Mouse (Mus musculus): ENCODE data around the gene Rnpepl1. TPM values are rescaled to one million over a fixed set of nuclear protein-coding genes. Genes with fewer than 3 reads are reported as not detected.
A peak's percentile ranks its signal among the peaks of the same experiment; 100 is the strongest.

Rnpepl1 gene
- polyA plus RNA-seq, 1 experiment, result 164 TPM

DNA sequence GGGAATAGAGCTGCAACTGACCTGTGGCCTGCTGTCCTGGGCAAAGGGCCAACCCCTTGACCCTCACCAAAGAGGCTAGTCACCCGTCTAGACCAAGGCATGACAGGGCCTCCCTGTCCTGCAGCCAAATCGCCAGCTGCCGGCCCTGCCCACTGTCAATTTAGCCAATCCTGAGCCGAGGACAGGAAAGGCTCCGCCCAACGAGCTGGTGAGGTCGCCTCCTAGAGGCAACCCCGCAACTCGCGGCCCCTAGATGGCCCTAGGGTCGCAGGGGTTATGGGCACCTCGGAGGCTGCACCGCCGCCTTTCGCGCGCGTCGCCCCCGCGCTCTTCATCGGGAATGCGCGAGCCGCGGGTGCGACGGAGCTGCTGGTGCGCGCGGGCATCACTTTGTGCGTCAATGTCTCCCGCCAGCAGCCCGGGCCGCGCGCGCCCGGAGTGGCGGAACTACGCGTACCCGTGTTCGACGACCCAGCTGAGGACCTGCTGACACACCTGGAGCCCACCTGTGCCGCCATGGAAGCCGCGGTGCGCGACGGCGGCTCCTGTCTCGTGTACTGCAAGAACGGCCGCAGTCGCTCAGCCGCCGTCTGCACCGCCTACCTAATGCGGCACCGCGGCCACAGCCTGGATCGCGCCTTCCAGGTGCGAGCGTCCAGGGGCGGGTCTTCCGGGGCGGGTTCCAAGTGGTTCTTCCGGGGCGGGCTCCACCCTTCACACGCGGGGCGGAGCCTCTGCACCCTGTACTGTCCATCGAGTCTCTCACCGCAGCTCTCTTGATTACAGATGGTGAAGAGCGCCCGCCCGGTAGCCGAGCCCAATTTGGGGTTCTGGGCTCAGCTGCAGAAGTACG, 3.6 kb upstream of the Rnpepl1 start, which contains the start of gene Dusp28:
TSS of gene Dusp28 (plus strand) at position 203 of the 853 bp plus-strand sequence.
- peak; percentile 50; the same call in 1 of the 2 replicates for TF ChIP-seq CTCF (IDR thresholded peaks at IDR 0.05; ENCODE audit: extremely low read depth, insufficient read depth, insufficient read length, insufficient replicate concordance)
- peak; percentile 81 for TF ChIP-seq POLR2A (IDR thresholded peaks at IDR 0.05; ENCODE audit: low read depth, low read length)
- Histone ChIP-seq H3K27ac (ENCODE audit: insufficient read depth, low read length) (peak within 1 kb of the TSS; percentile 96), H3K27me3 (ENCODE audit: control insufficient read depth, insufficient read depth, low read length) (no peaks in the 10 kb centered on the region), H3K4me1 (ENCODE audit: control insufficient read depth, insufficient read depth, insufficient read length) (peaks cover 17% of the 10 kb centered on the region), H3K36me3 (ENCODE audit: control insufficient read depth, insufficient read depth, low read length) (no peaks in the 10 kb centered on the region), H3K4me3 (ENCODE audit: extremely low read depth, insufficient read depth, insufficient read length) (peak within 1 kb of the TSS; percentile 95)
- WGBS, result under 1% methylated on average over 78 of the region's 81 CpGs
- peak; percentile 74 to 83 for DNase-seq (ENCODE audit: low read depth in 1 of 2, low spot score in 2 of 2)

DNA sequence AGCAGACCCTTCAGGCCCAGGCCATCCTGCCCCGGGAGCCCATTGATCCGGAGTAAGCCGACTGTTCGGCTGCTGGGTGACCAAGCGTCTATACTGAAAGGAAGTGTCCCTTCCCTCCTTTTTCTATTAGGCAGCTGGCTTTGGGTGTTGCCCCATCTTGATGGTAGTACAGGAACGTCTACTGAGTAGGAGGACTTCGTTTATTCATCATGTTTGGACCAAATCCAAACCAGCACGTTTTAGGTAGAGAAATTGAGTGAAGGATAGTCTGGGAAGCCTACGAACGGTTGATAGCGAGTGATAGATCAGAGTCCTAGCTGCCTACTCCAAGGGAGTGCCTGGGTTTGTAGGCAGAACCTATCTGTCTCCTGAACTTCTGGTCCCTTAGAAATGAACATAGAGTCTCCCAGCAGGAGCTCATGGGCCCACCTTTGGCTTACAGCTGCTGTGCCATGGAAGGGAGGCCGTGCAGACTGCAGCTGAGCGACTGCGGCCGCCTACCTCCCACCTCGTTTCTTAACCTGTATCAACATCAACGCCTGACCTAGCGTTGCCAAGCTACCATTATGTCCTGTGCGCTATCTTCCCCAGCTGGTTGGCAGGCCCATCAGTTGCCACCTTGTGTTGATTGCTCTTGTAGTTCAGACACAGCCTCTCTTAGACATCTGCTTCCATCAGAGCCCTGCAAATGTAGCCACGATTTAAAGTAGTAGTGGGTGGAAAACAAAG, 2.8 kb upstream of the Rnpepl1 start:
- no peak for TF ChIP-seq POLR2A (IDR thresholded peaks at IDR 0.05; ENCODE audit: low read depth, low read length)
- TF ChIP-seq CTCF (IDR thresholded peaks at IDR 0.05; ENCODE audit: extremely low read depth, insufficient read depth, insufficient read length, insufficient replicate concordance), result no peak
- Histone ChIP-seq H3K36me3 (ENCODE audit: control insufficient read depth, insufficient read depth, low read length) (no peaks in the 10 kb centered on the region), H3K27ac (ENCODE audit: insufficient read depth, low read length) (peak overlapping the region; percentile 83), H3K4me3 (ENCODE audit: extremely low read depth, insufficient read depth, insufficient read length) (peak overlapping the region; percentile 95), H3K27me3 (ENCODE audit: control insufficient read depth, insufficient read depth, low read length) (no peaks in the 10 kb centered on the region), H3K4me1 (ENCODE audit: control insufficient read depth, insufficient read depth, insufficient read length) (peaks cover 20% of the 10 kb centered on the region)
- no peak for DNase-seq (ENCODE audit: low read depth in 1 of 2, low spot score in 2 of 2)
- WGBS, result 54% methylated on average over 20 of the region's 20 CpGs

DNA sequence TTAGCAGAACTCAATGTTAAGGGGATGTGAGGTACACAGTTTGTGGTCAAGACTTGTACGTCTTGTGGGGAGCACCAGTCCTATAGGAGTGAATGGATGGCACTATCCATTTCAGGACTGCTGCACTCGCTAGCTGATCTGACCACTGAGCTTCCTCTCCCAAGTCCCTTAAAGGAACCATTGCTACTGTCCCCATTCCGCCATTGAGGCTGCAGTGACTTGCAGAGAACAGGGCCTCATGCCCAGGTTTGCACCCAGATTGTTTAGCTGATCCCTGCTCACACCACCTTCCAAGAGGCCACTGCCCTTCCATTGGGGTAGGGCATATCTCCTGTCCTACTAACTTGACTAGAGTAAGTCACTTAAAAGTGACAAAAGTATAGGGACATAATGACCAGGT, 1.9 kb upstream of the Rnpepl1 start:
- Histone ChIP-seq H3K27ac (ENCODE audit: insufficient read depth, low read length) (no peak overlapping the region), H3K4me1 (ENCODE audit: control insufficient read depth, insufficient read depth, insufficient read length) (peaks cover 20% of the 10 kb centered on the region), H3K4me3 (ENCODE audit: extremely low read depth, insufficient read depth, insufficient read length) (no peak overlapping the region), H3K36me3 (ENCODE audit: control insufficient read depth, insufficient read depth, low read length) (no peaks in the 10 kb centered on the region), H3K27me3 (ENCODE audit: control insufficient read depth, insufficient read depth, low read length) (no peaks in the 10 kb centered on the region)
- 97% methylated on average over 3 of the region's 3 CpGs for WGBS
- DNase-seq (ENCODE audit: low read depth in 1 of 2, low spot score in 2 of 2), result no peak
- TF ChIP-seq POLR2A (IDR thresholded peaks at IDR 0.05; ENCODE audit: low read depth, low read length) (no peak), CTCF (IDR thresholded peaks at IDR 0.05; ENCODE audit: extremely low read depth, insufficient read depth, insufficient read length, insufficient replicate concordance) (no peak)

DNA sequence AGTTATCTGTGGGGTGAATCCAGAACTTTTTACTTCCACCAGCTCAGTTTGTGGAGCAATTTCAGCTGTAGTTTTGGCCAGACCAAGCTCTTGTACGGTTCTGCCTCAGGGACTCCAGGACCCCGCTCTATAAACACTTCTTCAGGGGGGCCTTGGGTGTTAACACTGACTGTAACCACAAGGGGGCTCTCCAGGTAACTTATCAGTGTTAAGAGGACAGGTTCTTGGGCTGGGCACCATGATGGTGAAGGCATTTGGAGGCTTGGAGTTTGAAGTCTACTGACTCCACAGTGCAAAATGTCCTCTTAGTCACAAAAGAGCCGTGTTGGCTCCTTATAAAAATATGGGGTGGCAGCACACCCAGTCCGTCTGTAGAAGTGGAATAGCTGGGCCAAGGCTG, 1.5 kb upstream of the Rnpepl1 start:
- peaks cover 20% of the 10 kb centered on the region for H3K4me1 ChIP-seq (ENCODE audit: control insufficient read depth, insufficient read depth, insufficient read length)

DNA sequence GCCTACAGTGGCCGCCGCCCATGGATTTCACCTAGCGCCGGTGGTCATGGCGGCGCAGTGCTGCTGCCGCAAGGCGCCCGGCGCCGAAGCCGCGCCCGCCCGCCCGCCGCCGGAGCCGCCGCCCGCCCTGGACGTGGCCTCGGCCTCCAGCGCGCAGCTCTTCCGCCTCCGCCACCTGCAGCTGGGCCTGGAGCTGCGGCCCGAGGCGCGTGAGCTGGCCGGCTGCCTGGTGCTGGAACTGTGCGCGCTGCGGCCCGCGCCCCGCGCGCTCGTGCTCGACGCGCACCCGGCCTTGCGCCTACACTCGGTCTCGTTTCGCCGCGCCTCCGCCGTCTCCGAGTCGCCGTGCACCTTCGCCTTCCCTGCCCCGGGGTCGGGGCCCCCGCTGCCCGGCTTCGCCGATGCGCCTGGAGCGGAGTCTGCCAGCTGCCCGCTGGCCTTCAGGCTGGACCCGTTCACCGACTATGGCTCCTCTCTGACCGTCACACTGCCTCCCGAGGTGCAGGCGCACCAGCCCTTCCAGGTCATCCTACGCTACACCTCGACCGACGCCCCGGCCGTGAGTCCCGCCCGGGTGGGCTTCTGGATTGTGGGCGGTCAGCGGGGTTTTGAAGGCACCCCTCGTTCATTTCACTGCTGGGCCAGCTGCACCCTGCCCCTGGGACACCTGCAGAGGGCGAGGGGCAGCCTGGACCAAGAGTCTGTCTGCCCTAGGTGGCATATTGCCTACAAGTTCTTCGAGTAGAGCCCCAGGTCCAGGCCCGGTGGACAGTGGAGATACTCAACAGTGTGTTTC, 540 bp downstream of the Rnpepl1 start:
- peak in 1 of 2 experiments; percentile 31 for DNase-seq (ENCODE audit: low read depth in 1 of 2, low spot score in 2 of 2)
- Histone ChIP-seq H3K27ac (ENCODE audit: insufficient read depth, low read length) (peak overlapping the region; percentile 66), H3K4me3 (ENCODE audit: extremely low read depth, insufficient read depth, insufficient read length) (peak overlapping the region; percentile 75), H3K27me3 (ENCODE audit: control insufficient read depth, insufficient read depth, low read length) (no peaks in the 10 kb centered on the region), H3K4me1 (ENCODE audit: control insufficient read depth, insufficient read depth, insufficient read length) (peaks cover 17% of the 10 kb centered on the region), H3K36me3 (ENCODE audit: control insufficient read depth, insufficient read depth, low read length) (peaks cover 7% of the 10 kb centered on the region; the same call in 1 of the 2 replicates)
- under 1% methylated on average over 74 of the region's 85 CpGs for WGBS
- TF ChIP-seq CTCF (IDR thresholded peaks at IDR 0.05; ENCODE audit: extremely low read depth, insufficient read depth, insufficient read length, insufficient replicate concordance) (no peak), POLR2A (IDR thresholded peaks at IDR 0.05; ENCODE audit: low read depth, low read length) (no peak)

More for the DNA sequence above, 1.5 kb upstream of the Rnpepl1 start:
- Histone ChIP-seq H3K27ac (ENCODE audit: insufficient read depth, low read length) (no peak overlapping the region), H3K4me3 (ENCODE audit: extremely low read depth, insufficient read depth, insufficient read length) (no peak overlapping the region), H3K36me3 (ENCODE audit: control insufficient read depth, insufficient read depth, low read length) (no peaks in the 10 kb centered on the region; the same call in 1 of the 2 replicates), H3K27me3 (ENCODE audit: control insufficient read depth, insufficient read depth, low read length) (no peaks in the 10 kb centered on the region)
- TF ChIP-seq POLR2A (IDR thresholded peaks at IDR 0.05; ENCODE audit: low read depth, low read length) (no peak), CTCF (IDR thresholded peaks at IDR 0.05; ENCODE audit: extremely low read depth, insufficient read depth, insufficient read length, insufficient replicate concordance) (no peak)
- 81% methylated on average over 4 of the region's 4 CpGs for WGBS
- DNase-seq (ENCODE audit: low read depth in 1 of 2, low spot score in 2 of 2), result no peak

DNA sequence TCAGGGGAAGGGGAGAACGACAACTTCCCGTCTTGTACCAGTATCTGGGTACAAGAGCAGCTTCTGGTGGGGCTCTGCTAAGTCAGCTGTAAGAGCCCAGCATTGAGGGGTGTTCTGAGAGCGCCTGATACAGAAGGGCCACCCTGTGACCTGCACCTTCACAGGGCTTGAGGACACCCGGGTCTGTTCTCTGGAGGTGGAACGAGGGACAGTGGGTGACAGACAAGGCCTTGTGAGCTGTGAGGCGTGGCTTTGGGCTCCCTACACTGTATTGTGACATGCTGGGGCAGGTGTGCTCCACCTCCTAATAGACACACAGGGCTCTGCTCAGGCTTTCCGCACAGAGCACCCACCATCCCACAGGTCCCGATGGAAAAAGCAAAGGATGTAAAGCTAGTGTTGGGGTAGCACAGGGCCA, 1.1 kb downstream of the Rnpepl1 start:
- peaks cover 17% of the 10 kb centered on the region for H3K4me1 ChIP-seq (ENCODE audit: control insufficient read depth, insufficient read depth, insufficient read length)
- H3K27ac ChIP-seq (ENCODE audit: insufficient read depth, low read length), result peak overlapping the region; percentile 66; the same call in 1 of the 2 replicates
- H3K4me3 ChIP-seq (ENCODE audit: extremely low read depth, insufficient read depth, insufficient read length), result peak overlapping the region; percentile 75
- TF ChIP-seq CTCF (IDR thresholded peaks at IDR 0.05; ENCODE audit: extremely low read depth, insufficient read depth, insufficient read length, insufficient replicate concordance) (no peak), POLR2A (IDR thresholded peaks at IDR 0.05; ENCODE audit: low read depth, low read length) (no peak)
- peaks cover 12% of the 10 kb centered on the region for H3K36me3 ChIP-seq (ENCODE audit: control insufficient read depth, insufficient read depth, low read length)
- no peaks in the 10 kb centered on the region for H3K27me3 ChIP-seq (ENCODE audit: control insufficient read depth, insufficient read depth, low read length)
- DNase-seq (ENCODE audit: low read depth in 1 of 2, low spot score in 2 of 2), result no peak
- WGBS, result 35% methylated on average over 8 of the region's 8 CpGs
